In the genomic region with DNA sequence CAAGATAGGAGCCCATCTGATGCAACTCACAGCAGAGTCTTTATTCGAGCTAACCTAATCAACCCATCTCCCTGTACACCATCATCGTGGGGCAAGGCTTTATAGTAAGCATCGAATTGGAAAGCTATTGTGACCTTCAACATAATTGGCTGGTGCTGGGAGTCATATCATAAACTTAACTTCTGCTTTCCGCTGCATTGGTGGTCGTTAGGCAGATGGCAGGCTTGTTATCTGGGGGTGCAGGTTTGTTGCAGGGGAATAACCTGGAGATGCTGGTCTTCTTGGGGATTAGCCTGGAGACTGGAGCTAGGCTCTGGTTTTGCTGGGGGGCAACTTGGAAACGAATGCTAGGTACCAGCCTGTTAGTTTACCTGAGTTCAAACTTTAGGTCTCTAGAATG, we compare ENCODE assay signal across 27 mouse cellular contexts. TPM values are rescaled to one million over a fixed set of nuclear protein-coding genes. Genes with fewer than 3 reads are reported as not detected.
"Had no signal": no experiment of that assay in that cellular context is flagged by ENCODE, and none has a peak within 500 bp of the region (broad histone marks: within the 10 kb centered on the region; RNA-seq: fewer than 3 reads in every experiment).

No protein-coding gene starts in this region.

- ATAC-seq: liver, embryonic 12.5 days had no signal

- H3K36me3 ChIP-seq: kidney, embryonic 15.5 days; limb, embryonic 12.5 days; limb, embryonic 15.5 days; liver, embryonic 12.5 days; liver, embryonic 15.5 days; neural tube, embryonic 12.5 days; neural tube, embryonic 15.5 days; stomach, embryonic 15.5 days had no signal

- H3K4me3 ChIP-seq: kidney, embryonic 15.5 days; limb, embryonic 12.5 days; limb, embryonic 15.5 days; liver, embryonic 12.5 days; liver, embryonic 15.5 days; neural tube, embryonic 12.5 days; neural tube, embryonic 15.5 days; stomach, embryonic 15.5 days had no signal

- H3K27ac ChIP-seq: kidney, embryonic 15.5 days; limb, embryonic 12.5 days; limb, embryonic 15.5 days; liver, embryonic 12.5 days; liver, embryonic 15.5 days; neural tube, embryonic 12.5 days; neural tube, embryonic 15.5 days; stomach, embryonic 15.5 days had no signal

- H3K27me3 ChIP-seq: kidney, embryonic 15.5 days; limb, embryonic 12.5 days; limb, embryonic 15.5 days; liver, embryonic 12.5 days; liver, embryonic 15.5 days; neural tube, embryonic 12.5 days; neural tube, embryonic 15.5 days; stomach, embryonic 15.5 days had no signal

- H3K4me2 ChIP-seq: kidney, embryonic 15.5 days; limb, embryonic 12.5 days; limb, embryonic 15.5 days; liver, embryonic 12.5 days; liver, embryonic 15.5 days; midbrain, embryonic 11.5 days; neural tube, embryonic 12.5 days; neural tube, embryonic 15.5 days; stomach, embryonic 15.5 days had no signal

- H3K4me1 ChIP-seq: kidney, embryonic 15.5 days; limb, embryonic 12.5 days; limb, embryonic 15.5 days; liver, embryonic 12.5 days; liver, embryonic 15.5 days; neural tube, embryonic 12.5 days; neural tube, embryonic 15.5 days; stomach, embryonic 15.5 days had no signal

- H3K9ac ChIP-seq: kidney, embryonic 15.5 days; limb, embryonic 12.5 days; limb, embryonic 15.5 days; liver, embryonic 12.5 days; liver, embryonic 15.5 days; neural tube, embryonic 12.5 days; neural tube, embryonic 15.5 days; stomach, embryonic 15.5 days had no signal

- H3K9me3 ChIP-seq: kidney, embryonic 15.5 days; limb, embryonic 12.5 days; limb, embryonic 15.5 days; liver, embryonic 12.5 days; liver, embryonic 15.5 days; neural tube, embryonic 12.5 days; neural tube, embryonic 15.5 days; stomach, embryonic 15.5 days had no signal

- DNase-seq: kidney, adult 11 months; kidney, adult 8-10 months; kidney, postnatal 10 days; kidney, postnatal 36 days; left cerebral cortex, postnatal 4 days; lung, adult 2 months; lung, postnatal 14 days; lung, postnatal 4 days; midbrain, embryonic 14.5 days; retina, postnatal 1 day; right cerebral cortex, postnatal 25 days; thymus, postnatal 36 days had no signal

RNA-seq across cellular contexts. Expression of gene Pou2af1, which starts 2.4 kb away (rescaled TPM):
- total RNA-seq: layer of hippocampus, adult 8-10 months; left cerebral cortex, postnatal 14 days; left cerebral cortex, postnatal 4 days; megakaryocyte progenitor cell, adult 5-6 weeks had no signal
- polyA plus RNA-seq: kidney, embryonic 15.5 days; limb, embryonic 12.5 days; midbrain, postnatal 0 days; neural tube, embryonic 12.5 days had no signal

RNA-seq across cellular contexts. Expression of gene Gm32742, which starts 50.6 kb away (rescaled TPM):
- total RNA-seq: layer of hippocampus, postnatal 10 days; left cerebral cortex, adult 8-10 months; left cerebral cortex, postnatal 14 days; midbrain, postnatal 0 days had no signal
- polyA plus RNA-seq: limb, embryonic 15.5 days; liver, embryonic 15.5 days; midbrain, embryonic 11.5 days; midbrain, postnatal 0 days; neural tube, embryonic 15.5 days had no signal
